Mouse (Mus musculus): ENCODE measurements around the gene Hs3st2. TPM values are rescaled to one million over a fixed set of nuclear protein-coding genes. Genes with fewer than 3 reads are reported as not detected.
A peak's percentile ranks its signal among the peaks of the same experiment; 100 is the strongest.
"Not testable (repeated sequence)": the region's sequence is repeated elsewhere in the genome, so short reads cannot be mapped to it uniquely, and the experiment has no call there.

The Hs3st2 gene
- not detected for total RNA-seq (2022)

GRCm38 (mm10) chr7:121391225-121391983 is at the start of gene Hs3st2:
Hs3st2 (plus strand) TSS chr7:121391859.
- no peak for DNase-seq (ENCODE audit: low spot score)

- no peak for DNase-seq (ENCODE audit: low spot score)
These were observed 43.2 kb upstream of the Hs3st2 start for GRCm38 (mm10) chr7:121348284-121348963.

- no peak for DNase-seq (ENCODE audit: low spot score)
These were observed 40.0 kb upstream of the Hs3st2 start for GRCm38 (mm10) chr7:121351688-121352087.

- not testable (repeated sequence) for DNase-seq (ENCODE audit: low spot score)
These were observed 30.2 kb upstream of the Hs3st2 start for GRCm38 (mm10) chr7:121361448-121361847.

GRCm38 (mm10) chr7:121365584-121365983 is 26.1 kb upstream of the Hs3st2 start:
- no peak for DNase-seq (ENCODE audit: low spot score)

- DNase-seq (ENCODE audit: low spot score), result no peak
These were observed 24.5 kb upstream of the Hs3st2 start for GRCm38 (mm10) chr7:121367185-121367584.

- DNase-seq (ENCODE audit: low spot score), result no peak
These were observed 19.7 kb upstream of the Hs3st2 start for GRCm38 (mm10) chr7:121371990-121372389.

- no peak for DNase-seq (ENCODE audit: low spot score)
These were observed 16.2 kb upstream of the Hs3st2 start for GRCm38 (mm10) chr7:121375456-121375855.

GRCm38 (mm10) chr7:121378942-121379341 is 12.7 kb upstream of the Hs3st2 start:
- no peak for DNase-seq (ENCODE audit: low spot score)

- no peak for DNase-seq (ENCODE audit: low spot score)
These were observed 503 bp downstream of the Hs3st2 start for GRCm38 (mm10) chr7:121391984-121392739.

- no peak for DNase-seq (ENCODE audit: low spot score)
These were observed 1.0 kb downstream of the Hs3st2 start for GRCm38 (mm10) chr7:121392740-121392993.

GRCm38 (mm10) chr7:121393884-121394283 is 2.2 kb downstream of the Hs3st2 start:
- DNase-seq (ENCODE audit: low spot score), result no peak

- no peak for DNase-seq (ENCODE audit: low spot score)
These were observed 3.2 kb downstream of the Hs3st2 start for GRCm38 (mm10) chr7:121394875-121395274.

GRCm38 (mm10) chr7:121410716-121411506 is 19.3 kb downstream of the Hs3st2 start:
- DNase-seq (ENCODE audit: low spot score), result no peak

- no peak for DNase-seq (ENCODE audit: low spot score)
These were observed 19.8 kb downstream of the Hs3st2 start for GRCm38 (mm10) chr7:121411507-121411898.

- no peak for DNase-seq (ENCODE audit: low spot score)
These were observed 45.2 kb downstream of the Hs3st2 start for GRCm38 (mm10) chr7:121436884-121437283.

- DNase-seq (ENCODE audit: low spot score), result no peak
These were observed 49.5 kb downstream of the Hs3st2 start for GRCm38 (mm10) chr7:121441186-121441585.

- DNase-seq (ENCODE audit: low spot score), result no peak
These were observed 52.7 kb downstream of the Hs3st2 start for GRCm38 (mm10) chr7:121444336-121444735.

- DNase-seq (ENCODE audit: low spot score), result peak; percentile 7
These were observed 54.6 kb downstream of the Hs3st2 start for GRCm38 (mm10) chr7:121446281-121446680.

GRCm38 (mm10) chr7:121450951-121451843 is 59.5 kb downstream of the Hs3st2 start:
- no peak for DNase-seq (ENCODE audit: low spot score)

GRCm38 (mm10) chr7:121456716-121457115 is 65.1 kb downstream of the Hs3st2 start:
- DNase-seq (ENCODE audit: low spot score), result no peak

Measured in heart, adult 8-10 months (tissue).